Mouse (Mus musculus): ENCODE measurements around the gene Tecpr2. TPM values are rescaled to one million over a fixed set of nuclear protein-coding genes. Genes with fewer than 3 reads are reported as not detected.

Tecpr2 gene
- polyA plus RNA-seq, 1 experiment = 4.2 TPM

DNA sequence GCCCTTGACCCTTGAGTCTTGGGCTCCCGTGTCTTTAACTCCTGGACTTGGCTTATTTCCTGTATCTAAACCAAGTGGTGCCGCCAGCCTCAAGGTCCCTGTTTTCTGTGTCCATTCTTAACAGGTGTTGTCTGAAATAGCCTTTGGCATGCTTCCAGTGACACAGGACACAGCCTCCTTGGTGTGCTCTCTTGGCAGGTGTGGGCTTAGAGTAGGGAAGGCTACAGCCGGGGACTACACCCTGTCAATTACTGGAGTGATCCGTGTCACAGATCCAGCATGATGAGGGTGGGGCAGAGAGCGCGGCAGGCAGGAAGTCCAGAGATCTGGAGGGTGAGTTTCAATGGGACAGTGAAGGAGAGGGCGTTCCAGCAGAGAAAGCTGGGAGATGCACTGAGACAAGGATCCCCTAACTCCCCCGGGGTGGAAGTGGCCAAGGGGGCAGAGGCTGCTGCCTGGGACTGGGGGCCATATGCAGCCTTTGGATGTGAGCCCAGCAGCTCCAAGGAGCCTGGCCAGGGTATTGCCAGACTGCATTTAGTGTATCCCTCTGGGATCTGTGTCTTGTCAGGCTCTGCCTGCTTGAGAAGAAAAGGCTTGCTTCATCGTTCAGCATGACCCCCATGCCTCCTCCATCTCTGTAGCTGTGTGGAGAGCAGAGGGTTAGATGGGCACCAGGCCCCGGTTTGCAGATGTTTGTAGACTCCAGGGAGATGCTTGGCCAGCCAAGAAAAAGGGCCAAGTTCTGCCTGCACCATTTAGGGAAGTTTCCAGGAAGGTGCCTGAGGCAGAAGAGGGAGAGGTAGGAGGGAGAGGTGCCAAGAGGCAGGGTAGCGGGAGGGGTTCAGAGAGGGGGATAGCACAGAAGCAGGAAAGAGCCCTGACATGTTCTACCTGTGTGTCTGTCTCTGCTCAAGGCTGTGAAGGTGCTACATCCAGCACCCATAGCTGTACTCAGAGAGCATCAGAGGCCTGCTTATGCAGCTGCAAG lies 119.7 kb downstream of the Tecpr2 start:
- H3K36me3 ChIP-seq (ENCODE audit: control insufficient read depth, insufficient read depth) = no peaks in the 10 kb centered on the region
- no peaks in the 10 kb centered on the region for H3K27me3 ChIP-seq (ENCODE audit: control insufficient read depth, insufficient read depth, insufficient read length)
- no peak overlapping the region for H3ac ChIP-seq (ENCODE audit: control insufficient read depth, insufficient read length)
- H3K79me2 ChIP-seq (ENCODE audit: control insufficient read depth, insufficient read depth) = no peaks in the 10 kb centered on the region
- H3K4me3 ChIP-seq = no peak overlapping the region
- H3K4me2 ChIP-seq (ENCODE audit: low read depth) = no peak overlapping the region
- no peak for TF ChIP-seq E2F4 (IDR thresholded peaks at IDR 0.05; ENCODE audit: insufficient read depth)
- TF ChIP-seq MAX (IDR thresholded peaks at IDR 0.05; ENCODE audit: low read depth) = no peak
- TF ChIP-seq CEBPB (IDR thresholded peaks at IDR 0.05; ENCODE audit: insufficient read depth, poor library complexity, severe bottlenecking) = no peak
- TF ChIP-seq MYOD1 (IDR thresholded peaks at IDR 0.05; ENCODE audit: control insufficient read depth in 1 of 3, insufficient read length in 2 of 3, low read depth in 2 of 3) = peak in 2 of 3 experiments; percentile 23 to 50
- peak in 2 of 3 experiments; percentile 14 to 23 for TF ChIP-seq MYOG (IDR thresholded peaks at IDR 0.05; ENCODE audit: control insufficient read depth in 1 of 3, insufficient read depth in 1 of 3, insufficient read length in 2 of 3, low read depth in 2 of 3)
- TF ChIP-seq SRF (IDR thresholded peaks at IDR 0.05; ENCODE audit: control insufficient read depth, insufficient read length, low read depth) = no peak
- no peak for TF ChIP-seq TCF3 (IDR thresholded peaks at IDR 0.05; ENCODE audit: insufficient read length, low read depth)
- TF ChIP-seq POLR2A (IDR thresholded peaks at IDR 0.05; ENCODE audit: insufficient read length, low read depth) = no peak

DNA sequence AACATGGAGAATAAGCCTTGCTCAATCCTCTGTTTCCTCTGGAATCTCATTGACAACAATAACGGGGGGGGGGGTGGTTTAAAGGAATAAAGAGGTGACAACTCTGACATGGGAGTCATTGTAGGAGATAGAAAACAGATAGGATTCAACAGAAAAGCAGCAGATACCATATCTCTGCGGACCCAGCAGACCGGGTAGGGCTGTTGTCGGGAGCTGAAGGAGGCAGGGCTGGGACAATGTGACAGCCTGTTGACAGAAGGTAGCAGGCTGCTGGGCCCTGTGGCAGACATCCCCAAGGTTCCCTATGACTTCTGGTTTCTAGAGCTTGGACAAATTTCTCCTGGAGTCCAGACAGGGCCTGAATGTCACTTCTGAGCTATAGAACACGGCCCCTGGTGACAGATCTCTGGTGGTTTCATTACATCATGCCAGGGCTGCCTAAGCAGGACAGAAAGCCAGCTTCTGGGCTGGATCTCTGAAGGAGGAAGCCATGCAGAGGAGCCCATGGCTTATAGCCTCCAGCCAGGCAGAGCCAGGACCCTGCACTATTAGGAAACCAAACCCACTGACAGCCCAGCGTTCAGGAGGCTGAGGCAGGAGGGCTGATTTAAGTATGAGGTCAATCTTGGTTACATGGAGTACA lies 120.7 kb downstream of the Tecpr2 start:
- Histone ChIP-seq H3K27me3 (ENCODE audit: control insufficient read depth, insufficient read depth, insufficient read length) (no peaks in the 10 kb centered on the region), H3ac (ENCODE audit: control insufficient read depth, insufficient read length) (no peak overlapping the region), H3K4me3 (no peak overlapping the region), H3K79me2 (ENCODE audit: control insufficient read depth, insufficient read depth) (no peaks in the 10 kb centered on the region), H3K36me3 (ENCODE audit: control insufficient read depth, insufficient read depth) (no peaks in the 10 kb centered on the region), H3K4me2 (ENCODE audit: low read depth) (no peak overlapping the region)
- no peak for TF ChIP-seq TCF3 (IDR thresholded peaks at IDR 0.05; ENCODE audit: insufficient read length, low read depth)
- no peak for TF ChIP-seq CEBPB (IDR thresholded peaks at IDR 0.05; ENCODE audit: insufficient read depth, poor library complexity, severe bottlenecking)

DNA sequence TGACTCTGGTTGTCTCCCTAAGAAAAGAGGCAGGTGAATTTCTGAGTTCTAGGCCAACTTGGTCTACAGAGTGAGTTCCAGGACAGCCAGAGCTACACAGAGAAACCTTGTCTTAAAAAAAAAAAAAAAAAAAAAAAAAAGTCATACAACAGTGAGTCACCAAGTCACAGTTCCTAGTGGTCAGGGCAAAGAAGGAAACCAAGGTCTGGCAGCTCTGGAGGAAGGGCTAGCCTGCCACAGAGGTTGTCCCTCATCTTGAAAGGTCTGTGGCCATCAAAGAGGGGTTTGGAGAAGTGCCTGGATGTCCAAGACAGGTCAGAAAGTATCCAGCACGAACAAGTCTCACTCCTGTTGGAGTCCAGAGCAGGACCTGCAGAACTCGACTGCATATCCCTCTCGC lies 127.7 kb downstream of the Tecpr2 start:
- no peak overlapping the region for H3K4me3 ChIP-seq
- H3K27me3 ChIP-seq (ENCODE audit: control insufficient read depth, insufficient read depth, insufficient read length) = no peaks in the 10 kb centered on the region
- no peaks in the 10 kb centered on the region for H3K36me3 ChIP-seq (ENCODE audit: control insufficient read depth, insufficient read depth)
- no peak overlapping the region for H3ac ChIP-seq (ENCODE audit: control insufficient read depth, insufficient read length)
- TF ChIP-seq TCF3 (IDR thresholded peaks at IDR 0.05; ENCODE audit: insufficient read length, low read depth) (no peak), MYOG (IDR thresholded peaks at IDR 0.05; ENCODE audit: control insufficient read depth in 1 of 3, insufficient read depth in 1 of 3, insufficient read length in 2 of 3, low read depth in 2 of 3) (no peak), POLR2AphosphoS2 (IDR thresholded peaks at IDR 0.05; ENCODE audit: insufficient read length, low read depth) (no peak)
- H3K4me2 ChIP-seq (ENCODE audit: low read depth) = no peak overlapping the region
- no peaks in the 10 kb centered on the region for H3K79me2 ChIP-seq (ENCODE audit: control insufficient read depth, insufficient read depth)

DNA sequence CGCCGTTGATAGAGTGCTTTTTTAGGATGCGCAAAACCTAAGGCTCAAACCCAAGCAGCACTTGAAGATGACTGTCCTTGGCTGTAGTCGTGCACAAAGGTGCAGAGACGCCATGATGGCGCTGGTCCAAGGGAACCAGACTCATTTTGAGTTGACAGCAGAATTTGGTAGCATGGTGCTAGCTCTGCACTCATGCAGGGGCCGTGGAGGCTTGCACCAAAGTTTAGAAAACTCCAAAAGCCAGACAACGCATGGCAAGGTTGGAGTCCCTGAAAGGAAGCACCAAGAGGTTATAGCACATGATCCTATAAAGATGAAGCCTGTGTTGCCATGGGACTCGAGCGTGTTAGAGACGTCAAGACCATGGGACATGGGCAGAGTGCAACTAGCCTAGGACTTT lies 129.0 kb downstream of the Tecpr2 start:
- no peaks in the 10 kb centered on the region for H3K36me3 ChIP-seq (ENCODE audit: control insufficient read depth, insufficient read depth)
- H3K27me3 ChIP-seq (ENCODE audit: control insufficient read depth, insufficient read depth, insufficient read length) = no peaks in the 10 kb centered on the region
- no peak overlapping the region for H3K4me2 ChIP-seq (ENCODE audit: low read depth)
- H3K79me2 ChIP-seq (ENCODE audit: control insufficient read depth, insufficient read depth) = no peaks in the 10 kb centered on the region
- H3ac ChIP-seq (ENCODE audit: control insufficient read depth, insufficient read length) = no peak overlapping the region
- TF ChIP-seq TCF3 (IDR thresholded peaks at IDR 0.05; ENCODE audit: insufficient read length, low read depth) (no peak), MYOD1 (IDR thresholded peaks at IDR 0.05; ENCODE audit: control insufficient read depth in 1 of 3, insufficient read length in 2 of 3, low read depth in 2 of 3) (no peak), MYOG (IDR thresholded peaks at IDR 0.05; ENCODE audit: control insufficient read depth in 1 of 3, insufficient read depth in 1 of 3, insufficient read length in 2 of 3, low read depth in 2 of 3) (no peak), MAX (IDR thresholded peaks at IDR 0.05; ENCODE audit: low read depth) (no peak), TCF12 (IDR thresholded peaks at IDR 0.05; ENCODE audit: insufficient read depth, poor library complexity, severe bottlenecking) (no peak), USF1 (IDR thresholded peaks at IDR 0.05; ENCODE audit: low read depth) (no peak), CEBPB (IDR thresholded peaks at IDR 0.05; ENCODE audit: insufficient read depth, poor library complexity, severe bottlenecking) (no peak), REST (IDR thresholded peaks at IDR 0.05; ENCODE audit: insufficient read depth, insufficient read length) (no peak), E2F4 (IDR thresholded peaks at IDR 0.05; ENCODE audit: insufficient read depth) (no peak), POLR2AphosphoS2 (IDR thresholded peaks at IDR 0.05; ENCODE audit: insufficient read length, low read depth) (no peak), SRF (IDR thresholded peaks at IDR 0.05; ENCODE audit: control insufficient read depth, insufficient read length, low read depth) (no peak), POLR2A (IDR thresholded peaks at IDR 0.05; ENCODE audit: insufficient read length, low read depth) (no peak)
- no peak overlapping the region for H3K4me3 ChIP-seq

DNA sequence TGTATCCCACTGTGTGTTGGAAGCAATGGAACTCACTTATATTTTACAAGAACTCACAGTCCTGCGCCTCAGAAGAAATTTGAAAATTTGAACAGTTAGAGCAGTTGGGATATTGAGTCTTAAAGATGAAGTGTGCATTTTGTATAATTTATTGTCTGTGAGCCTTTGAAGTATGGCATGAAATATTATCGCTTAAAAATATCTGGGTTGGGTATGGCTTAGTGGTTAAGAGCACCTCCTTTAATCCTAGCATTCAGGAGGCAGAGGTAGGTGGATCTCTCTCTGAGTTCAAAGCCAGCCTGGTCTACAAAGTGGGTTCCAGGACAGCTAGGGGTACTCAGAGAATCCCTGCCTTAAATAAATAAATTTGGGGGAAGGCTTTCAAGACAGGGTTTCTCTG lies 130.0 kb downstream of the Tecpr2 start:
- Histone ChIP-seq H3K27me3 (ENCODE audit: control insufficient read depth, insufficient read depth, insufficient read length) (no peaks in the 10 kb centered on the region), H3K79me2 (ENCODE audit: control insufficient read depth, insufficient read depth) (no peaks in the 10 kb centered on the region), H3ac (ENCODE audit: control insufficient read depth, insufficient read length) (no peak overlapping the region), H3K4me2 (ENCODE audit: low read depth) (no peak overlapping the region), H3K4me3 (no peak overlapping the region), H3K36me3 (ENCODE audit: control insufficient read depth, insufficient read depth) (no peaks in the 10 kb centered on the region)
- TF ChIP-seq POLR2AphosphoS2 (IDR thresholded peaks at IDR 0.05; ENCODE audit: insufficient read length, low read depth) = no peak
- no peak for TF ChIP-seq REST (IDR thresholded peaks at IDR 0.05; ENCODE audit: insufficient read depth, insufficient read length)
- no peak for TF ChIP-seq CEBPB (IDR thresholded peaks at IDR 0.05; ENCODE audit: insufficient read depth, poor library complexity, severe bottlenecking)
- no peak for TF ChIP-seq MYOG (IDR thresholded peaks at IDR 0.05; ENCODE audit: control insufficient read depth in 1 of 3, insufficient read depth in 1 of 3, insufficient read length in 2 of 3, low read depth in 2 of 3)
- TF ChIP-seq TCF12 (IDR thresholded peaks at IDR 0.05; ENCODE audit: insufficient read depth, poor library complexity, severe bottlenecking) = no peak
- TF ChIP-seq TCF3 (IDR thresholded peaks at IDR 0.05; ENCODE audit: insufficient read length, low read depth) = no peak
